Mouse (Mus musculus): ENCODE data around the gene Dnm3. TPM values are rescaled to one million over a fixed set of nuclear protein-coding genes. Genes with fewer than 3 reads are reported as not detected.

The Dnm3 gene
- polyA plus RNA-seq, 1 experiment: 1.7 TPM

GRCm38 (mm10) chr1:162216656-162217055 is 261.2 kb downstream of the Dnm3 start:
- H3K9ac ChIP-seq (ENCODE audit: low read depth, poor library complexity, severe bottlenecking): no peak overlapping the region
- H3K27ac ChIP-seq (ENCODE audit: insufficient read depth, low read length): no peak overlapping the region
- no peaks in the 10 kb centered on the region for H3K4me1 ChIP-seq (ENCODE audit: control insufficient read depth, insufficient read depth, low read length)
- no peaks in the 10 kb centered on the region for H3K27me3 ChIP-seq (ENCODE audit: control insufficient read depth, insufficient read depth, low read length, poor library complexity, severe bottlenecking)
- no peaks in the 10 kb centered on the region for H3K36me3 ChIP-seq (ENCODE audit: control insufficient read depth, insufficient read depth, low read length, poor library complexity, severe bottlenecking)
- H3K9me3 ChIP-seq (replicated peaks; ENCODE audit: control insufficient read depth, insufficient read depth, low read length, poor library complexity, severe bottlenecking): no peaks in the 10 kb centered on the region
- TF ChIP-seq POLR2A (IDR thresholded peaks at IDR 0.05; ENCODE audit: insufficient read depth, low read length) (no peak), CTCF (IDR thresholded peaks at IDR 0.05; ENCODE audit: low read depth, low read length) (no peak), EP300 (IDR thresholded peaks at IDR 0.05; ENCODE audit: insufficient read depth, low read depth, low read length) (no peak)
- H3K4me3 ChIP-seq (ENCODE audit: low read depth, low read length): no peak overlapping the region

GRCm38 (mm10) chr1:162215743-162216142 is 262.1 kb downstream of the Dnm3 start:
- no peaks in the 10 kb centered on the region for H3K9me3 ChIP-seq (replicated peaks; ENCODE audit: control insufficient read depth, insufficient read depth, low read length, poor library complexity, severe bottlenecking)
- H3K4me3 ChIP-seq (ENCODE audit: low read depth, low read length): no peak overlapping the region
- no peak overlapping the region for H3K27ac ChIP-seq (ENCODE audit: insufficient read depth, low read length)
- H3K9ac ChIP-seq (ENCODE audit: low read depth, poor library complexity, severe bottlenecking): no peak overlapping the region
- H3K36me3 ChIP-seq (ENCODE audit: control insufficient read depth, insufficient read depth, low read length, poor library complexity, severe bottlenecking): no peaks in the 10 kb centered on the region
- TF ChIP-seq CTCF (IDR thresholded peaks at IDR 0.05; ENCODE audit: low read depth, low read length) (no peak), EP300 (IDR thresholded peaks at IDR 0.05; ENCODE audit: insufficient read depth, low read depth, low read length) (no peak), POLR2A (IDR thresholded peaks at IDR 0.05; ENCODE audit: insufficient read depth, low read length) (no peak)
- no peaks in the 10 kb centered on the region for H3K4me1 ChIP-seq (ENCODE audit: control insufficient read depth, insufficient read depth, low read length)
- H3K27me3 ChIP-seq (ENCODE audit: control insufficient read depth, insufficient read depth, low read length, poor library complexity, severe bottlenecking): no peaks in the 10 kb centered on the region

- H3K9ac ChIP-seq (ENCODE audit: low read depth, poor library complexity, severe bottlenecking): no peak overlapping the region
- no peak overlapping the region for H3K27ac ChIP-seq (ENCODE audit: insufficient read depth, low read length)
- no peak for TF ChIP-seq POLR2A (IDR thresholded peaks at IDR 0.05; ENCODE audit: insufficient read depth, low read length)
- TF ChIP-seq EP300 (IDR thresholded peaks at IDR 0.05; ENCODE audit: insufficient read depth, low read depth, low read length): no peak
- no peak for TF ChIP-seq CTCF (IDR thresholded peaks at IDR 0.05; ENCODE audit: low read depth, low read length)
- no peak overlapping the region for H3K4me3 ChIP-seq (ENCODE audit: low read depth, low read length)
- H3K27me3 ChIP-seq (ENCODE audit: control insufficient read depth, insufficient read depth, low read length, poor library complexity, severe bottlenecking): no peaks in the 10 kb centered on the region
- no peaks in the 10 kb centered on the region for H3K9me3 ChIP-seq (replicated peaks; ENCODE audit: control insufficient read depth, insufficient read depth, low read length, poor library complexity, severe bottlenecking)
- no peaks in the 10 kb centered on the region for H3K36me3 ChIP-seq (ENCODE audit: control insufficient read depth, insufficient read depth, low read length, poor library complexity, severe bottlenecking)
- no peaks in the 10 kb centered on the region for H3K4me1 ChIP-seq (ENCODE audit: control insufficient read depth, insufficient read depth, low read length)
These were observed 264.8 kb downstream of the Dnm3 start for GRCm38 (mm10) chr1:162213066-162213465.

- Histone ChIP-seq H3K27ac (ENCODE audit: insufficient read depth, low read length) (no peak overlapping the region), H3K4me3 (ENCODE audit: low read depth, low read length) (no peak overlapping the region), H3K27me3 (ENCODE audit: control insufficient read depth, insufficient read depth, low read length, poor library complexity, severe bottlenecking) (no peaks in the 10 kb centered on the region), H3K9me3 (replicated peaks; ENCODE audit: control insufficient read depth, insufficient read depth, low read length, poor library complexity, severe bottlenecking) (no peaks in the 10 kb centered on the region), H3K36me3 (ENCODE audit: control insufficient read depth, insufficient read depth, low read length, poor library complexity, severe bottlenecking) (no peaks in the 10 kb centered on the region), H3K4me1 (ENCODE audit: control insufficient read depth, insufficient read depth, low read length) (no peaks in the 10 kb centered on the region), H3K9ac (ENCODE audit: low read depth, poor library complexity, severe bottlenecking) (no peak overlapping the region)
- TF ChIP-seq EP300 (IDR thresholded peaks at IDR 0.05; ENCODE audit: insufficient read depth, low read depth, low read length) (no peak), CTCF (IDR thresholded peaks at IDR 0.05; ENCODE audit: low read depth, low read length) (no peak), POLR2A (IDR thresholded peaks at IDR 0.05; ENCODE audit: insufficient read depth, low read length) (no peak)
These were observed 267.3 kb downstream of the Dnm3 start for GRCm38 (mm10) chr1:162210529-162210928.

- Histone ChIP-seq H3K9me3 (replicated peaks; ENCODE audit: control insufficient read depth, insufficient read depth, low read length, poor library complexity, severe bottlenecking) (no peaks in the 10 kb centered on the region), H3K4me1 (ENCODE audit: control insufficient read depth, insufficient read depth, low read length) (no peaks in the 10 kb centered on the region), H3K4me3 (ENCODE audit: low read depth, low read length) (no peak overlapping the region), H3K27me3 (ENCODE audit: control insufficient read depth, insufficient read depth, low read length, poor library complexity, severe bottlenecking) (no peaks in the 10 kb centered on the region), H3K27ac (ENCODE audit: insufficient read depth, low read length) (no peak overlapping the region), H3K36me3 (ENCODE audit: control insufficient read depth, insufficient read depth, low read length, poor library complexity, severe bottlenecking) (no peaks in the 10 kb centered on the region), H3K9ac (ENCODE audit: low read depth, poor library complexity, severe bottlenecking) (no peak overlapping the region)
- TF ChIP-seq POLR2A (IDR thresholded peaks at IDR 0.05; ENCODE audit: insufficient read depth, low read length) (no peak), EP300 (IDR thresholded peaks at IDR 0.05; ENCODE audit: insufficient read depth, low read depth, low read length) (no peak), CTCF (IDR thresholded peaks at IDR 0.05; ENCODE audit: low read depth, low read length) (no peak)
These were observed 268.2 kb downstream of the Dnm3 start for GRCm38 (mm10) chr1:162209487-162210149.

- TF ChIP-seq POLR2A (IDR thresholded peaks at IDR 0.05; ENCODE audit: insufficient read depth, low read length): no peak
- no peak for TF ChIP-seq EP300 (IDR thresholded peaks at IDR 0.05; ENCODE audit: insufficient read depth, low read depth, low read length)
- no peak for TF ChIP-seq CTCF (IDR thresholded peaks at IDR 0.05; ENCODE audit: low read depth, low read length)
- Histone ChIP-seq H3K4me3 (ENCODE audit: low read depth, low read length) (no peak overlapping the region), H3K9ac (ENCODE audit: low read depth, poor library complexity, severe bottlenecking) (no peak overlapping the region), H3K36me3 (ENCODE audit: control insufficient read depth, insufficient read depth, low read length, poor library complexity, severe bottlenecking) (no peaks in the 10 kb centered on the region), H3K27me3 (ENCODE audit: control insufficient read depth, insufficient read depth, low read length, poor library complexity, severe bottlenecking) (no peaks in the 10 kb centered on the region), H3K9me3 (replicated peaks; ENCODE audit: control insufficient read depth, insufficient read depth, low read length, poor library complexity, severe bottlenecking) (no peaks in the 10 kb centered on the region), H3K27ac (ENCODE audit: insufficient read depth, low read length) (no peak overlapping the region), H3K4me1 (ENCODE audit: control insufficient read depth, insufficient read depth, low read length) (no peaks in the 10 kb centered on the region)
These were observed 268.8 kb downstream of the Dnm3 start for GRCm38 (mm10) chr1:162209010-162209409.
